Mouse (Mus musculus) heart, adult 2 months (tissue): ENCODE measurements around the gene Diras2. TPM values are rescaled to one million over a fixed set of nuclear protein-coding genes. Genes with fewer than 3 reads are reported as not detected.

Experiments used
- DNase-seq, 2 experiments: peaks; one replicate each; pipeline ENCODE4 v3.0.0; 2021
- H3K27ac ChIP-seq: fragments of 200-600 bp; 2 replicates; pipeline ENCODE4 v1.8.1; 2022
- H3K27me3 ChIP-seq: fragments of 200-500 bp; 2 replicates; pipeline ENCODE4 v1.6.1; 2012; ENCODE audit warnings: mild to moderate bottlenecking, low read length, inconsistent platforms, mixed read lengths; ENCODE audit not compliant: control insufficient read depth, insufficient read depth
- H3K36me3 ChIP-seq: fragments of 200-500 bp; 2 replicates; pipeline ENCODE4 v1.6.1; 2012; ENCODE audit warnings: low read length, inconsistent platforms; ENCODE audit not compliant: control insufficient read depth, insufficient read depth
- H3K4me1 ChIP-seq: fragments of 200-500 bp; 2 replicates; pipeline ENCODE4 v1.6.1; 2011; ENCODE audit warnings: low read length; ENCODE audit not compliant: control insufficient read depth, insufficient read depth
- H3K4me3 ChIP-seq: fragments of 200-600 bp; 2 replicates; pipeline ENCODE4 v1.8.1; 2022
- H3K79me2 ChIP-seq: fragments of 200-500 bp; replicated peaks from 2 replicates; pipeline ENCODE4 v1.6.1; 2012; ENCODE audit warnings: mild to moderate bottlenecking, inconsistent platforms, low read length, moderate library complexity, mixed read lengths; ENCODE audit not compliant: control insufficient read depth, insufficient read depth
- H3K9ac ChIP-seq: fragments of 200-500 bp; 2 replicates; pipeline ENCODE4 v1.6.1; 2012; ENCODE audit warnings: low read depth, mild to moderate bottlenecking, control low read depth, inconsistent platforms, low read length, mixed read lengths
- CTCF ChIP-seq: fragments of 200-600 bp; IDR thresholded peaks from 2 replicates; pipeline ENCODE4 v1.8.1; 2022; ENCODE audit warnings: antibody characterized with exemption, mild to moderate bottlenecking, moderate library complexity
- EP300 ChIP-seq: fragments of 200-500 bp; IDR thresholded peaks from 2 replicates; pipeline ENCODE4 v1.6.1; 2011; ENCODE audit warnings: low read depth, low read length, control low read depth; ENCODE audit not compliant: insufficient read depth
- POLR2A ChIP-seq: fragments of 200-500 bp; IDR thresholded peaks from 2 replicates; pipeline ENCODE4 v1.6.1; 2011; ENCODE audit warnings: mild to moderate bottlenecking, low read depth, low read length, control low read depth; ENCODE audit not compliant: insufficient read depth
- WGBS: fragments of 180-500 bp; shearing (Covaris S2); methylation state at CpG from one replicate; pipeline ENCODE4 v1.1.7; 2018; 5-methylcytosine and 5-hydroxymethylcytosine counted together
- intact Hi-C: fragments of 180-260 bp; cut with DNase I; formaldehyde crosslinking; loops from one replicate; pipeline ENCODE4 v1.15.1; 2025
- polyA plus RNA-seq: library from polyadenylated mRNA; depleted of rRNA; stranded (reverse); fragments of >200 nt; gene quantifications from 2 replicates; pipeline ENCODE4 v1.2.3, GENCODE M21; 2012
- total RNA-seq, 2 experiments: library from RNA; stranded (reverse); gene quantifications; 2 replicates each; pipeline ENCODE4 v1.2.3; 2021

Diras2 gene
- total and polyA plus RNA-seq, 3 experiments: 0.18 to 0.78 (median 0.32) TPM

GRCm38 (mm10) chr13:52528786-52529185 is 2.3 kb downstream of the Diras2 start:
- intact Hi-C loops: no loop called here
- DNase-seq: no peak
- Histone ChIP-seq H3K27ac (no peak overlapping the region), H3K36me3 (no peaks in the 10 kb centered on the region), H3K27me3 (peaks cover 4% of the 10 kb centered on the region; the same call in 1 of the 2 replicates), H3K9ac (no peak overlapping the region), H3K4me1 (no peaks in the 10 kb centered on the region), H3K4me3 (no peak overlapping the region), H3K79me2 (no peaks in the 10 kb centered on the region)
- WGBS: 54% methylated on average over 9 of the region's 9 CpGs
- TF ChIP-seq CTCF: no peak
- TF ChIP-seq EP300: no peak
- TF ChIP-seq POLR2A: no peak

- Histone ChIP-seq H3K36me3 (no peaks in the 10 kb centered on the region), H3K79me2 (no peaks in the 10 kb centered on the region), H3K9ac (no peak overlapping the region), H3K4me1 (no peaks in the 10 kb centered on the region), H3K27ac (no peak overlapping the region), H3K27me3 (peaks cover 4% of the 10 kb centered on the region; the same call in 1 of the 2 replicates), H3K4me3 (no peak overlapping the region)
- no peak for DNase-seq
- 75% methylated on average over 8 of the region's 8 CpGs for WGBS
- intact Hi-C loops: no loop called here
- TF ChIP-seq CTCF (no peak), EP300 (no peak), POLR2A (no peak)
These were observed 2.8 kb downstream of the Diras2 start for GRCm38 (mm10) chr13:52528281-52528680.

GRCm38 (mm10) chr13:52526249-52527035 is 4.6 kb downstream of the Diras2 start:
- TF ChIP-seq POLR2A (no peak), CTCF (no peak), EP300 (no peak)
- peaks cover 4% of the 10 kb centered on the region; the same call in 1 of the 2 replicates for H3K27me3 ChIP-seq
- no peak overlapping the region for H3K27ac ChIP-seq
- WGBS: 74% methylated on average over 6 of the region's 6 CpGs
- H3K36me3 ChIP-seq: no peaks in the 10 kb centered on the region
- no peaks in the 10 kb centered on the region for H3K79me2 ChIP-seq
- no peaks in the 10 kb centered on the region for H3K4me1 ChIP-seq
- H3K9ac ChIP-seq: no peak overlapping the region
- no peak for DNase-seq
- intact Hi-C loops: no loop called here
- H3K4me3 ChIP-seq: no peak overlapping the region

GRCm38 (mm10) chr13:52524313-52524712 is 6.8 kb downstream of the Diras2 start:
- DNase-seq: no peak
- no peaks in the 10 kb centered on the region for H3K79me2 ChIP-seq
- no peaks in the 10 kb centered on the region for H3K36me3 ChIP-seq
- 90% methylated on average over 11 of the region's 11 CpGs for WGBS
- H3K27me3 ChIP-seq: no peaks in the 10 kb centered on the region
- no peaks in the 10 kb centered on the region for H3K4me1 ChIP-seq
- no peak overlapping the region for H3K9ac ChIP-seq
- TF ChIP-seq CTCF: no peak
- TF ChIP-seq POLR2A: no peak
- no peak for TF ChIP-seq EP300
- H3K27ac ChIP-seq: no peak overlapping the region
- H3K4me3 ChIP-seq: no peak overlapping the region
- intact Hi-C loops: no loop called here

GRCm38 (mm10) chr13:52521176-52521575 is 9.9 kb downstream of the Diras2 start:
- H3K36me3 ChIP-seq: no peaks in the 10 kb centered on the region
- DNase-seq: no peak
- H3K4me3 ChIP-seq: no peak overlapping the region
- H3K27me3 ChIP-seq: no peaks in the 10 kb centered on the region
- H3K4me1 ChIP-seq: no peaks in the 10 kb centered on the region
- no peak overlapping the region for H3K9ac ChIP-seq
- intact Hi-C loops: no loop called here
- no peak for TF ChIP-seq POLR2A
- TF ChIP-seq EP300: no peak
- no peak for TF ChIP-seq CTCF
- no peak overlapping the region for H3K27ac ChIP-seq
- no peaks in the 10 kb centered on the region for H3K79me2 ChIP-seq
- 64% methylated on average over 6 of the region's 6 CpGs for WGBS

- H3K36me3 ChIP-seq: no peaks in the 10 kb centered on the region
- TF ChIP-seq EP300: no peak
- TF ChIP-seq POLR2A: no peak
- intact Hi-C loops: no loop called here
- WGBS: 75% methylated on average over 5 of the region's 5 CpGs
- no peaks in the 10 kb centered on the region for H3K79me2 ChIP-seq
- H3K27ac ChIP-seq: no peak overlapping the region
- H3K4me3 ChIP-seq: no peak overlapping the region
- H3K4me1 ChIP-seq: no peaks in the 10 kb centered on the region
- no peaks in the 10 kb centered on the region for H3K27me3 ChIP-seq
- DNase-seq: no peak
- no peak overlapping the region for H3K9ac ChIP-seq
These were observed 11.7 kb downstream of the Diras2 start for GRCm38 (mm10) chr13:52519425-52519824.
